Mouse (Mus musculus): Measurements from ENCODE around the gene Anapc5.
A peak's percentile ranks its signal among the peaks of the same experiment; 100 is the strongest.

Anapc5 gene

GRCm38 (mm10) chr5:122820777-122821523 is at the start of gene Anapc5:
TSS of gene Anapc5 (minus strand) at chr5:122821339.
- DNase-seq (ENCODE audit: low read depth, low spot score) = peak; percentile 97

- no peak for DNase-seq (ENCODE audit: low read depth, low spot score)
Measured at GRCm38 (mm10) chr5:122863053-122863452, 41.9 kb upstream of the Anapc5 start.

- DNase-seq (ENCODE audit: low read depth, low spot score) = no peak
Measured at GRCm38 (mm10) chr5:122855858-122856257, 34.7 kb upstream of the Anapc5 start.

DNA sequence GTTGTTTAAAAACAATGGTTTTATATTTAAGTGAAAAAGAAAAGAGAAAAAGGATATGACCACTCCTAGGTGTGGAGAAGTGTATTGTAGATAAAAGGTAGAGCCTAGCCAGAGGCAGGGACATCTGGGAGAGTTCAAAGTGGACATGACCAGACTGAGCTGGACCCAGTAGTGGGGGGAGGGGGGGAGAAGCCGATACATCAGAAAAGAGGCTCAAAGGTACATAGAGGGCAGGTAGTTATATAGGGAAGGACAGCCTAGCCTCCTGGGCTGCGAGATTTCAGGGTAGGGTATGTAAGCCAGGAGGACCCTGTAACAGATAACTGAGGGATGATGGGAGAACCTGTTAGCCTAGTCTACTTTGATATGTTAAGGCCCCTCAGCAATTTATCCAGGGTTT is 31.5 kb upstream of the Anapc5 start:
- DNase-seq (ENCODE audit: low read depth, low spot score) = no peak

DNA sequence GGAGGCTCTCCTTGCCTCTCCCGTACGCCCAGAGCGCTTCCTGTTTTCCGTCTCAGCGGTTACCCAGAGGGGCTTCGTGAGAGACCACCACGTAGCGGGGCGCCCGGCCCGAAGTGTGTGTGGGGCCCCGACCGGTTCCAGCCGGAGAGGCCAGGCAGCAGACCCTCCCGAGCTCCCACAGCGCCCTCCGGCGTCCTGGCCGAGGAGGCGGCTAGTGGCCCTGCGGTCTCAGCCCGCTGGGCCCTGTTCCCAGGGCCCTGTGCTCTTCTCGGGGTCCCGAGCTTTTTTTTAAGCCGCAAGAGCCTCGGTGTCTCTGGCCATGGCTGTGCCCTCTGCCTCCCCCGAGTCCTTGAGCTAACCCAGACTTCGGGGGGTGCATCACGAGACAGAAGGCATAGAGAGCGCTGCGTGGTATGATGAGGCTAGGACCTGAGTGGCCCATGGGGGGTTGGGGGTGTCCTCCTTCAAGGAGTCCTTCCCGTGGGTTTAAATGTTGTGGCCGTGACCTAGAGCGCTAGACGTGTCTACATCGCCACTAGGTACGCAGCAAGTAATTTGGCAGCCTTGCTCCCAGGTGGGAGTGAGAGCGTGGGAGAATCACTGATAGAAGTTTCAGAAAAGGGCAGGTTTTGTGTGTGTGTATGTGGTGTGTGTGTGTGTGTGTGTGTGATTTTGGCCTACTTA is 29.3 kb upstream of the Anapc5 start:
- no peak for DNase-seq (ENCODE audit: low read depth, low spot score)

DNA sequence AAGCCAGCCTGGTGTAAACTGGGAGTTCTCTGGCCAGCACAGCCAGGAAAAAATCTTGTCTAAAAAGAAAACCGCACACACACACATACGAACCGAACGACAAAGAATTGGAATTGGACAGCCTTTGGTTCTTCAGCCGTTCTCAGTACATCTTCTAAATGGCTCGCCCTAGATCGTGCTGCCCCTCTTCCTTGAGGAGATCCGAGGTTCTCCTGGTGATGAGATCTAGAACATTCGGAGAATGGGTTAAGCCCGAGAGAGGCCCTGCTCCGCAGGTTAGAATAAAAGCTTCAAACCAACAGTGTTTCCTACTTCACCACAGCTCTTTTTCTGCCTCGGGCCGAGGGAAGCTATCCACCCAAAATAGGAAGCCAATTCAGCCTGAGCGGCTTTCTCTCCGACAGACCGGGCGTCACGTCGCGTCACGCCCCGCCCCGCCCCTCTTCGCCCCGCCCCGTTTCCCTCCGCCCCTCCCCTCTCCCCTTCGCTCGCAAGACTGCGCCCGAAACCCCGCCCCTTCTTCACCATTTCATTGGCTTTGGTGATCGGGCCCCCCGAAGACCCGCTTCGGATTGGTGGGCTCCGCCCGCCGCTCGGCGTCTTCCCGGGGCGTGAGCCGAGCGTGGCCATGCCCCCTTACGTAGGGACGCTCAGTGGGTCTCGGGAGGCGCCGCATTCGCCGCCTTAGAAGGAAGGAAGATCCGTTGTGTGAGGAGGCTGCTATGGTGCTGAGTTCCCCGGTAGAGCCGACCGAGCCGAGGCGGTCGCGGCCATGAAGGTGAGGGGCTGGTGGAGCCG is 28.6 kb upstream of the Anapc5 start, which contains the start of gene Rnf34:
Gene Rnf34, plus strand, starts transcription at position 528 of the 798 bp plus-strand sequence.
- peak; percentile 97 for DNase-seq (ENCODE audit: low read depth, low spot score)

- DNase-seq (ENCODE audit: low read depth, low spot score) = no peak
Measured at GRCm38 (mm10) chr5:122843799-122844198, 22.7 kb upstream of the Anapc5 start.

GRCm38 (mm10) chr5:122841126-122841525 is 20.0 kb upstream of the Anapc5 start:
- no peak for DNase-seq (ENCODE audit: low read depth, low spot score)

DNA sequence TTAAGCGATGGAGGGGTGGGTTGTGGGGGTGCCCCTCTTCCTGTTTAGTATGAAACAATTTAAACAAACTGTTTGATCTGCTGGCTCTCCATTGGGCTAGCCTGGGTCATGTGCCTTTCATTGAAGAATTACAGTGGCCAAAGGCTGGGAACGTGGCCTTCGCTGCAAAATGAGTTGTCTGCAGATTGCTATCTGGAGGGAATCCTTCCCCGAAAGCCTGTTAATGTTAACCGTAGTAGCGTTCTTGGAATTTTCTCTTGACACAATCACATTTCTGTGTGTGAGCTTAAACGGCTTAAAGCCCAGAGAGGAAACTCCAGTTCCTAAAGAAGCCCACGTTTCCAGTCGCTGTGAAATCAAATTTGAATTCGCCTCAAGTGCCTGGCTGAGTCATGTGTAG is 11.9 kb upstream of the Anapc5 start:
- no peak for DNase-seq (ENCODE audit: low read depth, low spot score)

- DNase-seq (ENCODE audit: low read depth, low spot score) = no peak
Measured at GRCm38 (mm10) chr5:122832536-122832935, 11.4 kb upstream of the Anapc5 start.

DNA sequence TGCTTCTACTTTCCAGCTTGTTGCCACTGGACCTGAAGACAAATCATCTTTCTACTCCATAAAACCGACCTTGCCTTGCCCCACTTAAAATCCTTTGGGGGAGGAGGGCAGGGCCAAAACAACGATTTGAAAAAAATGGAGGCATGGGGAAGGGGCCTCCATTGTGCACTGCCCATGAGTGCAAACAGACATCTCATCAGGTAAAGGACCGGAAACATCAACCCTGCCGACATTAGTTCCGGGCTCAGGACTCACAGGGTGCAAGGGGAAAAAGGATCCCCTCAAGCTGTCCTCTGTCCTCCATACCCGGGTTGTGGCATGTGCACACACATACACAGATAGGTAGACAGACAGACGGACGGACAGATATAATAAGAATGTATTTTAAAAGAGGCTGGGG is 4.0 kb upstream of the Anapc5 start:
- DNase-seq (ENCODE audit: low read depth, low spot score) = no peak

- DNase-seq (ENCODE audit: low read depth, low spot score) = no peak
Measured at GRCm38 (mm10) chr5:122824450-122824849, 3.3 kb upstream of the Anapc5 start.

DNA sequence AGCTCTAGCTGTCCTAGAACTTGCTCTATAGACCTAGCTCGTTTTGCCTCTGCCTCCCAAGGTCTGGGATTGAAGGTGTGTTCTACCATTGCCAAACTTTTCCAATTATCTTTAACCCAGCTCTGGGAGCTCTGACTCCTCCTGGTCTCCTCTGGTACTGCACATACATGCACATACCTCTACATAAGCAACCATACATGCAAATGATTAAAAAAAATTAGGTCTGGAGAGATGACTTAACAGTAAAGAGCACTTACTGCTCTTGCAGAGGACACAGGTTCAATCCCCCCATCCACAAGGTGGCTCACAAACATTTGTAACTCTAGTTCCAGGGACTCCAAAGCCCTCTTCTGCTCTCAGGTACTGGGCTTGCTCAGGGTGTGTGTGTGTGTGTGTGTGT is 2.8 kb upstream of the Anapc5 start:
- no peak for DNase-seq (ENCODE audit: low read depth, low spot score)

DNA sequence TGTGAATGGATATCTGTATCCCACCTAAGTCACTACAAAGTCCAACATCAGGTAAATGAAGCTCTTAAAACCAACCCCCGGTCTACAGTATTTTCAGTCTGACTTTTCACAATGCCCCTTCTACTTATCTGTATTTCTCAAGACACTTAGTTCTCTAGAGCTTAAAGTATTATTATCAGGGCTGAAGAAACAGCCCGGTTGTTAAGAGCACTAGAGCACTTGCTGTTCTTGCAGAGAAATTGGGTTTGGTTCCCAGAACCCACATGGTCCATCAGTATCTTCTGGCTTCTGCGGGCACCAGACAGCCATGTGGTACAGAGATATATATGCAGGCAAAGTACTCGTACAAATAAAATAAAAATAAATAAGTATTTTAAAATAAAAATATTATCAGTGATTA is 1.3 kb upstream of the Anapc5 start:
- DNase-seq (ENCODE audit: low read depth, low spot score) = no peak

DNA sequence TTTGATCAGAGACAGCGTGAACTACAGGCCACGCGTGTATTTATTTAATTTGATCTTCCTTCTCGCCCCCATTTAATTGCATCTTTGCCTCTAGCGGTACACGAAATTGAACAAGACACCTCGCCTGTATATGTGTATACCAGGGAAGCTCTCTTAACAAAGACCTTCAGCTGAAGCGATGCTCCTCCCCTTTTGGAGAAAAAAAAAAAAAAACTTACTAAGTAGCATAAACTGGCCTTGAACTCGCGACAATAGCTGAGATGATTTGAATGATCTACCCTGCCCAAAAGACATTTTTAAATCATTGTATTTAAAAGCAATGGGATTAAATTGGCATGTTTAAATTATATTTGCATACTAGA is 366 bp upstream of the Anapc5 start:
- DNase-seq (ENCODE audit: low read depth, low spot score) = no peak

DNA sequence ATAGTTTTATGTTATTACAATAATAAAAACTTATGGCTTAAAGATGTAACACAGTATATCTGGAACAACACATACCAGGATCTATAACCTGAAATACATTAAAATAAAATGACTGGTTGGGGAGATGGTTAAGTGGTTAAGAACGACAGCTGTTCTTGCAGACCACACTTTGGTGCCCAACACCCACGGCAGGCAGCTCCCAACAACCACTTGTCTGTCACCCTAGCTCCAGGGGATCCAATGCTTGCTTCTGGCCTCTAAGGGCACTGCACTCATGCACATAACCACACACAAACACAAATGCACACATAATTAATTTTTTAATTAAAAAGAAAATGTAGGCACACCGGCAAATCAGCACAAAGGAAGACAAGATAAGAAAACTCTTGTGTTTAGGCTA is 8.4 kb downstream of the Anapc5 start:
- no peak for DNase-seq (ENCODE audit: low read depth, low spot score)

DNA sequence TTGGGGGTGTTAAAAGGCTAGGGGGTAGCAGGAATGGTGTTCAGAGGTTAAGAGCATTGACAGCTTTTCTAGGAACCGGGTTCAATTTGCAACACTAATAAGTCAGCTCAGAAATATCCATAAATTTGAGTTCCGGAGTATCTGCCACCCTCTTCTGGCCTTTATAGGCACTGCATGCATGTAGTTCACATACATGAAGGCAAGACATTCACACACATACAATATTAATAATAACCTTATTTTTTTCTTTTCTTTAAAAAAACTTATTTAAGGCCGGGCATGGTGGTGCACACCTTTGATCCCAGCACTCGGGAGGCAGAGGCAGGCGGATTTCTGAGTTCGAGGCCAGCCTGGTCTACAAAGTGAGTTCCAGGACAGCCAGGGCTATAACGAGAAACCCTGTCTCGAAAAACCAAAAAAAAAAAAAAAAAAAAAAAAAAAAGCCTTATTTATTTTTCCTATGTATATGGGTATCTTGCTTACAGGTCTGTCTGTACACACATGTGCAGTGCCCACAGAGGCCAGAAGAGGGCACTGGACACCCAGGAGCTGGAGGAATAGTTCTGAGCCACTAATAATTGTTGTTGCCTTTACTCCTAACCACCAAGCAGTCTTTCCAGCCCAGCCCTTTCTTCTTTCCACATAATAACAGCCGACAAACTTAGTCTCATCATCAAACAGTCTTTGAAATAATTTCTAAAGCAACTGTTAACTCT is 9.6 kb downstream of the Anapc5 start:
- peak; percentile 64 for DNase-seq (ENCODE audit: low read depth, low spot score)

- no peak for DNase-seq (ENCODE audit: low read depth, low spot score)
Measured at GRCm38 (mm10) chr5:122805503-122805902, 15.6 kb downstream of the Anapc5 start.

DNA sequence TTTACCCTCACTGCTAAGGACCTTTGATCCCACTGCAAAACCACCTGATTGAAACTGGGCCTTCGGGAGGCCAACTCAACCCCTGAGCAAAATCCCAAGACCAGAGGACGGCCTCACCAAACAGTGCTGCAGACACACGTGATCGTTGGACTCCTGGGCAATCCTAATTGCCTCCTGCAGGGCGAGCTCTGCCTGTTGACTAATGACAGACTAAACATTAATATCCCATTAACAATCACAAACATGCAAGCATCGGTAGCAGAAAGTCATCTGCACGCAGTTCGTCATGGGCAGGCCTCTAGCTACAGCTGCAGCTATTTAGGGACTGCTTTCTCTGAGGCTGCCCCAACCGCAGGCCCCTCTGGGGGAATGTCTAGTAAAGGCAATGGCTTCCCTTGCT is 18.4 kb downstream of the Anapc5 start:
- DNase-seq (ENCODE audit: low read depth, low spot score) = no peak

- no peak for DNase-seq (ENCODE audit: low read depth, low spot score)
Measured at GRCm38 (mm10) chr5:122801684-122802083, 19.5 kb downstream of the Anapc5 start.

DNA sequence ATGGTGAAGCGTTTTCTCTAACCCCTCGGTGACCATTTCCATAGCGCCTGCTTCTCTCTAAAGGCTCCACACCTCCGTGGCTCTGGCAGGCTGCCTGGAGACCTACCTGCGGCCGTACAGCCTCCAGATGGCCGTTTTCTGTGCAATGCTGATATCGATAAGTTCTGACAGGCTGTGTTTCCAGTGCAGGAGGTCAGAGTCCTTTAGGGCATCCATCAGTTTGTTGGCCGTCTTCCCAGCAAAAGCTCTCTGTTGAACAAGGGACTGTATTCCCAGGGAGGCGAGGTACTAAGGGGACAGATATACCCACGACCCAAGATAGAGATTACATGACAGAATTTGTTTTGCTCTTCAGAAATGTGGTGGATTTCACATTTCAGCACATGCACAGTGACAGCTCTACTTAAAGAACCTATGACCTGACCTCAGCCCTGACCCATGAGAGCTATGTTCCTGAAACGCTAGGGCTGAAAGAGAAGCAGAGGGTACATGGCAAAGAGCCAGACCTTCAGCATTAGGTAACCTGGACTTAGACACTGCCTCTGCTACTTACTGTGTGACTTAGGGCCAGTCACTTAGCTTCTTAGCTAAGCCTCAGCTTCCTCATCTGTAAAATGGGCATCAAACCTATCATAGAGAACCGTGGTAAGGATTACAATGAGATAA is 20.7 kb downstream of the Anapc5 start:
- DNase-seq (ENCODE audit: low read depth, low spot score) = no peak

All from forelimb bud, embryonic 11.5 days (tissue).